Mouse (Mus musculus): ENCODE results near the gene Myo1d.

GRCm38 (mm10) chr11:80512313-80513056 lies 267.3 kb downstream of the Myo1d start:
- TF ChIP-seq CTCF (IDR thresholded peaks at IDR 0.05; ENCODE audit: borderline replicate concordance, insufficient read depth, low read depth, low read length) (no peak), POLR2A (IDR thresholded peaks at IDR 0.05; ENCODE audit: borderline replicate concordance, insufficient read depth, low read length) (no peak)

Measured in cerebellum, adult 2 months (tissue).